Mouse (Mus musculus) testis, adult 2 months (tissue): Measurements from ENCODE around the gene Cacna1d.

ENCODE experiments used
- CTCF ChIP-seq: fragments of 200-500 bp; IDR thresholded peaks from 2 replicates; pipeline ENCODE4 v1.5.1; 2012; ENCODE audit warnings: low read depth, mild to moderate bottlenecking, inconsistent platforms, low read length, moderate library complexity; ENCODE audit not compliant: control insufficient read depth, insufficient read depth, insufficient replicate concordance
- POLR2A ChIP-seq: fragments of 200-500 bp; IDR thresholded peaks from 2 replicates; pipeline ENCODE4 v1.6.1; 2012; ENCODE audit warnings: low read depth, mild to moderate bottlenecking, inconsistent platforms, low read length, moderate library complexity; ENCODE audit not compliant: control insufficient read depth

DNA sequence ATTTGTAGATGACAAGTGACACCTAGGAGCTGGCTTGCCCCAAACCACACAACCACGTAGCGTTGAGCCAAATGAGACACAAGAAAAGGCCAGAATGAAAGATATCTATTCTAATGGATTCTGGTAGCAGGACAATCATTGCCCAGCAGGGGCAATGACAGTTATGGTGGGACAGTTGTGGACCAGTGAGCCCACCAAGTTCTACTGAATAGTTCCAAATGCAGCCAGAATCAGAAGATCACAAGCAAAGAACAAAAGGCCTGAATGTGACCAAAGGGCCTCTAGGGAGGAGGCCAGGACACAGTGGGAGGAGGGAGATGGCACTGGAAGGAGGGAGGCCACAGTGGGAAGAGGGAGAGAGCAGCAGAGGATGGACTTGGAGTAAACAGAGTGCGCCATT lies 134.8 kb downstream of the Cacna1d start:
- TF ChIP-seq POLR2A = no peak
- TF ChIP-seq CTCF = no peak
